In genomic region chr19:25162270-25162669, GRCm38 (mm10) we compare ENCODE assay signal across 12 mouse cellular contexts.
"Had no signal": no experiment of that assay in that cellular context is flagged by ENCODE, and none has a peak within 500 bp of the region (broad histone marks: within the 10 kb centered on the region; RNA-seq: fewer than 3 reads in every experiment).

No protein-coding gene starts in this region.

- H3K4me3 ChIP-seq: kidney, embryonic 15.5 days; liver, embryonic 13.5 days had no signal

- H3K4me2 ChIP-seq: kidney, embryonic 15.5 days; liver, embryonic 13.5 days; midbrain, embryonic 11.5 days had no signal

- H3K36me3 ChIP-seq: kidney, embryonic 15.5 days had no signal

- H3K9ac ChIP-seq: kidney, embryonic 15.5 days; liver, embryonic 13.5 days had no signal

- DNase-seq: kidney, adult 8-10 months; kidney, postnatal 10 days; kidney, postnatal 36 days; liver, embryonic 13.5 days; lung, adult 2 months; lung, postnatal 14 days; lung, postnatal 4 days; midbrain, embryonic 14.5 days; thymus, postnatal 36 days had no signal

- H3K4me1 ChIP-seq: kidney, embryonic 15.5 days; liver, embryonic 13.5 days had no signal

- H3K27me3 ChIP-seq: kidney, embryonic 15.5 days; liver, embryonic 13.5 days had no signal

- H3K9me3 ChIP-seq: kidney, embryonic 15.5 days; liver, embryonic 13.5 days had no signal

- H3K27ac ChIP-seq: kidney, embryonic 15.5 days; liver, embryonic 13.5 days; stomach, postnatal 0 days had no signal
